Mouse (Mus musculus) stomach, postnatal 0 days (tissue): ENCODE results near the gene Tob2.

ENCODE experiments used
- CTCF ChIP-seq: IDR thresholded peaks from 2 replicates; pipeline ENCODE4 v1.5.1; 2016; ENCODE audit warnings: antibody characterized with exemption, low read depth, mild to moderate bottlenecking, moderate library complexity
- EP300 ChIP-seq: optimal IDR thresholded peaks from 2 replicates; pipeline ENCODE3; 2016; ENCODE audit warnings: antibody characterized with exemption

DNA sequence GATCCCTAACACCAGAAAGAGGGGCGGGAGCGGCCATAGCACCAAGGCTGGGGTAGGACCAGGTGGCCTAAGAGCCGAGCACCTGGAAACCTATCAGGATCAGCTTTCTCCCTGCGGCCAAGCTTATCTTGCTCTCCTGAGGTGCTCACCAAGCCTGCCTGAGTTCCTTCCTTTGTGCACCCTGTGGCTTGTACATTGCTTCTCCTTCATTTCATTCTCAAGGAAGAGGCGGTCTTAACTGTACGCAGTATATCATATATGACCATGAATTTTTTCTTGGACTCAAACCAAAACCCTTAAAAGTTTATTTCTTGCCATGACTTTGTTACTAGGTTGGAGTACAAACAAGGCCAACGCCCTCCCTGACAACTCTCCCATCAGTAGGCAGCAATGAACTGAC is 5.6 kb upstream of the Tob2 start:
- no peak for TF ChIP-seq EP300
- TF ChIP-seq CTCF: no peak
